Mouse (Mus musculus): Measurements from ENCODE around the gene a.
"Not testable (repeated sequence)": the region's sequence is repeated elsewhere in the genome, so short reads cannot be mapped to it uniquely, and the experiment has no call there.

Gene a

DNA sequence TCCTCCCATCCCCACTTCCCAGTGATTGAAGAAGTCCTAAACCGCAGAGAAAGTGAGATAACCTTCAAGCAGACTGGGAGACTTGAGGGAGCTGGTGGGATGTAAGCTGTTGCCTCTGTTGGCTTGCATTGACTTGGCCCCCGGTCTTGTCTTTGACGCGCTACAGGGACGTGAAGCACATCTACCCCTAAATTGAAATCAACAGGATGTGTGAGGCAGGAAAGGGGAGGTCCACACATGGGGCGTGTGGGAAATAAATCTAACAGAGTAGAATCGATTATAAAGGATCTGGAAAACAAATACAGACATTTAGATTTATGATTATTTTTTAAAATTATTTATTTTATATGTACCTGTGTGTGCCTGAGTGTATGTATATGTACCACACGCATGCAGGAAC is 200.2 kb downstream of the a start:
- ATAC-seq (ENCODE audit: low TSS enrichment) = no peak

DNA sequence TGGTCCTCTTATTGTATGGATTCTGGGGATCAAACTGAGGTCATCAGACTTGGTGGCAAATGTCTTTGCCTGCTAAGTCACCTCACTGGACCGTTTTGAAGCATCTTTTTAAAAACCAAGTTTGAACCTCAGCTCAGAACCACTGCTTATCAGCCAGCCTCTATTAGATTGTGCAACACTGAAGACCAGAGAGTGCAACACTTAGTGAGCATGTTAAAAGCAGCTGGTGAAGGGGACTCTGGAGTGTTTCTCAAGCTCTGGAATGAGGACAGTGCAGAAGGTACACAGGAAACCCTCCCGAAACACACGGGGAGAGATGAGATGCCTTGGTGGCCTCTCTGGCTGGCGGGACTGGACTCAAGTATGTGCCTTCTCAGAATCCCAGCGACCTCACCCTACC is 200.9 kb downstream of the a start:
- no peak for ATAC-seq (ENCODE audit: low TSS enrichment)

DNA sequence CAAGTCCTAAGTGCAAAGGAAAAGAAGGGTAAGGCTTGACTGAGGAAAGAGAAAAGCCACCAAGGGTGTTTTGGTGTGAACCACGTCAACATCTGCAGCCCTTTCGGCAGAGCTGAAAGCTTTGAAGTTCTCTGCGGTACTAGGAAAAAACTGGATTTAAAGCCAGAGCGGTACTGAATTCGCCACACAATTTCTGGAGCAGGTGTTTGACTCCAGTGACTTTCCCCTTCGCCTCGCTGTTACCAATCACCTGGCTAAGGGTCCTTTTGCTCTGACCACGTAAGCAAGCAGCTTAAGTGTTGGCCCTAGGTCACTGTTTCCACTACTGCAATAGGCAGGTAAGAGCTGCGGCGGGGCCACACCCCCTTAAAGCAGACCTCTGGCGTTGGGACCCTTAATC is 214.3 kb downstream of the a start:
- no peak for ATAC-seq (ENCODE audit: low TSS enrichment)

DNA sequence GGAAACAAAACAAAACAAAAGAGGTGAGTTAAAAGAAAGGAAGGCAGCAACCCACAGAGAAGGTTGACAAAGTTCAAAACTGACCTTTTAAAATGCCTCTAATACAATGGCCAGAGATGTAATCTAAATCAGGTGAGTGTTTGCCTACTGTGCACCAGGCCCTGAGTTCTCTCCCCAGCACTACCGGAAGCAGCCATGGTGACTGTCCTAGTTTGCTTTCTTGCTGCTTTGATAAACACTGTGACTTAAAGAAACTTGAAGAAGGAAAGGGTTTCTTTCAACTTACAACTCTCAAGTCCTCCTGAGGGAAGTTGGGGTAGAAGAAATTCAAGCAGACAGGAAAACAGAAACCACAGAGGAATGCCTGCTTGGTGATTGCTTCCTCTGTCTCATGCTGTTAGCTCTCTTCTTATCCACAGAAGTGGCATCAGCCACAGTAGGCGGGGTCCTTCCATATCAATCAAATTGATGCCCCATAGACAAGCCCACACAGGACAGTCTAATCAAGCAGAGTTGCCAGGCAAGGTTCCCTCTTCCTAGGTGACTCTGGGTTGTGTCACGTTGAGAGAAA is 220.0 kb downstream of the a start:
- ATAC-seq (ENCODE audit: low TSS enrichment) = no peak

DNA sequence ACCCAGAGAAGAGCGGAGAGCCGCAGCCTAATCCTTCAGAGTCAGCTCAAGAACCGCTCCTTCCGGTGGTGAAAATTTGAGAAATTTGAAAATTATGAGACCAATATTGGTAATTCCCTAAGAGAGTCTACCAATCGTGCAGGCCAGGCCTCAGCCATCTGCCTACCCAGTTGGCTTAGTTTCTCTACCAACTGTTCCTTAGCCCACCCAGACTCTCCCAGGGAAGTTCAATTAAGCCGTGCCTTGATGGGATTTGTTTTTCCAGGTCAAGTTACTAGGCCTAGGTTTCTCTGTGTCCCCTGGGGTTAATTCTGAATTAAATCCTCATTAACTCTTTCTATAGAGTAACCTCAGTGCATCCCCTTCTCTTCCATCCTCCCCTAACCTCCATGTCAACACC is 221.8 kb downstream of the a start:
- no peak for ATAC-seq (ENCODE audit: low TSS enrichment)

DNA sequence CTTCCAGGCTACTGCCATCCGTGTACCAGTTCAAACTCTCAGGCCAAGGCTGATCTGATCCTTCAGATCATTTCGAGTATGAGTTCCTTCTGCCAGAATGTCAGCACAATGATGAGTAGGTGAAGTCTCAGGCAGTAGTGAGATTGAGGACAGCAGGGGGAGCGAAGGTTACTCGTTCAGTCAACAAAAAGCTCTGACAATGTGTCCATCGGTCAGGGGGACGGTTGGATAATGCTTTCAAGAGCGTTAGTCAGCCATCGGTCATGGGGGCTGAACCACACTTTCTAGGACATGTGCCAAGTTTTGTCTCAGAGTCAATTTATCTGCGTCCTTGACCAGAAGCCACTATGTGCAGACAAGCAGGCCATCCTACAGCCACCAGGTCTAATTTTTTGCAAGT is 225.5 kb downstream of the a start:
- not testable (repeated sequence) for ATAC-seq (ENCODE audit: low TSS enrichment)

DNA sequence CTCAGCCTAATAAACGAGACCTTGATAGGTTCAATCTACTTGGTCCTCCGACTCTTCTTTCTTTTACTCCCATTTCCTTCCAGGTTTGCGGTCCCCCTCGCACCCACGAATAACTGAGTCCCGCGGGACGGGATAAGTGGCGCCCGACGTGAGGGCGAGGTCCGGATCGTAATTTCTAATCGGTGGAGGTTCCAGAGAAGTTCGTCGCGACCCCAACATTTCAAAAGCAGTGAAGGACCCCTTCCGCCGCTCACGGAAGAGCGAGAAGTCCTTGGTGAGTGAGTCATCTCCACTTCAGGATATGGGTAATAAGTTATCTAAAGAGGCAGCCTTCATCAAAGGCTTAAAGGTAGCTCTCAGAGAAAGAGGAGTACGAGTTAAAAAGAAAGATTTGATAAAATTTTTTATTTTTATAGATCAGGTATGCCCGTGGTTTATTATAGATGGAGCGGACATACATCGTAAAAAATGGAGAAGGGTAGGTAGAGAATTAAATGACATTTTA is 227.1 kb downstream of the a start, which contains the start of gene Gm14226:
Gene Gm14226, plus strand, starts transcription at position 16 of the 505 bp plus-strand sequence.
- not testable (repeated sequence) for ATAC-seq (ENCODE audit: low TSS enrichment)

DNA sequence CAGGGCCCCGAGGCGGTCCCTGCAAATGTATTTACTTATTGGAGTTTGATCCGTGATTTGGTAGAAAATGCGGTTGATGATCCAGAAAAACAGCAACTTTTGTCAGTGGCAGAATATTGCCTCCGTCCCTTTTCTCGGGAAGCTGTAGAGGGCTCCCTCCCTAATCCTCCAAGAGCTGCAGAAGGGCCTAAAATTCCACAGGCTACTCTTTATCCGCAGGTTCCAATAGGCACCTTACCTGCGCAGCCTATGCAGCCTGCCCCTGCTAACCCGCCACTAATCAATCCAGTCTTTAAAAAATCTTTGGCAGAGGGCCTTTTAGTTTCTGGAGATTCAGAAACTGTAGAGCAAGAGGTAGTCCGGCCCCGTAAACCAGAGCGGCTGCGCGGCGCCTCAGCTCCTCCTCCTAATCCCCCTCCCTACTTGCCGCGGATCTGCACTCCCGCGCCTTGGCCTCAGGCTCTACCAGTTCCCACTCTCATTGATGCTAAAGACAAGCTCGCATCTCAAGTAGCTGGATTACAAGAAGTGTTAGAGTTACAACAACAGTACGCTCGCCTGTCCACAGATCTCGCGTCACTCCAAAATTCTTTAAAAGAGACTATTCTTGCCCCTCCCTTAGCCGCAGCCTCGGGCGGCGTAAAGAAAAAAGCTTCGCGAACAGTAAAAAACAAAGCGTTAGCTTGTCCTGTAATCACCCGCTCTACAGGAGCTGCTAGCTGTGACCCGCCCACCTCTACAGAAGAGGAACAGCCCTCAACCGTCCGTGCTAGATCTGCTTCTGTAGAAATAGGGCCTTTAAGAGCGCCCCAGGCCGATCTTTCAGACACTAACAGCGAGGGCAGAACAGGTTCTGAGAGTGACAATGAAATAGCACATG is 227.8 kb downstream of the a start:
- ATAC-seq (ENCODE audit: low TSS enrichment) = peak; percentile 94

DNA sequence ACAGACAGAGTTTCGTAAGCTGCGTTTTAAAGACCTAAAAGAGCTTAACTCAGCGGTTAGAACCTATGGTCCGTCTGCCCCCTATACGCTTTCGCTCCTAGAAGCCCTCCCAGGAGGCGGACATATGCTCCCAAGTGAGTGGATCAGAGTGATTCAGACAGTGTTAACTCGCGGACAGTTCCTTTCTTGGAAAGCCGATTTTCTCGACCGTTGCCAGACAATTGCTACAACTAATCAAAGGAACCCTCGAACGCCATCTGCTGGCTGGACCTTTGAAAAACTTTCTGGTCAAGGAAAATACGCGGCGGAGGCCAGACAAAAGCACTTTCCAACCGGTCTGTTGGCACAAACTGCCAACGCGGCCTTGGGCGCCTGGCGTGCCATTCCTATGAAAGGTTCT is 228.5 kb downstream of the a start:
- ATAC-seq (ENCODE audit: low TSS enrichment) = peak; percentile 74

DNA sequence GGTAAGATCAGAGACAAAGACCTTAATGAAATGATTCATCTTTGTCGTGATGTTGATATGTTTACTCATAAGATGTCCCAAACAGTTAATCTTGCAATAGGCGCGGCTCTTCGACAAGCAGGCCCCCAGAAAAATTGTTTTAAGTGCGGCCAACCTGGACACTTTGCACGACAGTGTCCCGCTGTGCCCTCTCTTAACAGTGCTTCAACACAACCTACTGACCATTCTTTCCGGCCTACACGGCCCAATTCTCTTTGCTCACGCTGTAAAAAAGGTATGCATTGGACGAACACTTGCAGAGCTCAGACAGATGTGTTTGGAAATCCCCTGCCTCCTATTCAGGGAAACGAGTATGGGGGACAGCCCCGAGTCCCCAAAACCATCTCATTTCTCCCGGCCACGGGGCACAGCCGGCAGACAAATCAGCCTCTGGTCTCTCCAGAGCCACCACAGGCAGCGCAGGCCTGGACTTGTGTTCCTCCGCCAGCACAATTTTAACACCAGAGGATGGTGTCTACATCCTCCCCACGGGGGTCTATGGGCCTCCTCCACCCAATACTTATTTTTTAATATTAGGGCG is 229.1 kb downstream of the a start:
- ATAC-seq (ENCODE audit: low TSS enrichment) = not testable (repeated sequence)

DNA sequence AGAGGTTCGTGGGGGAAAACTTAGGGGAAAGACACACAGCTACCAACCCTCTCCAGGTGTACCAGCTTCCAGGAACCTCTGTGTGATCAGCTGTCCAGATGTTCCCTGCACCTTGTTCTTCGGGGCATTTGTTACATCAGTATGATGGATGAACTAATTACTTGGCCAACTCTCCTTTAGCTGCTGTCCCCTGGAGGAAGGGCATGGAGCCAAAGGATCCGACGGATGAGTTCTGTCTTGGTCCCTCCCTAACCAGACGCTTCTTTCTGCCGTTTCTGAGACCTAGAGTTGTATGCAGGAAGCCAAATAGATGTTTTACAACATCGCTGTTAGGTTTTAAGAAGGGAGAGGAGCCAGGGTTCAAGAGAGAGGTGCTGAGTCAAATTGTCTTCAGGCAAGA is 239.6 kb downstream of the a start:
- no peak for ATAC-seq (ENCODE audit: low TSS enrichment)

DNA sequence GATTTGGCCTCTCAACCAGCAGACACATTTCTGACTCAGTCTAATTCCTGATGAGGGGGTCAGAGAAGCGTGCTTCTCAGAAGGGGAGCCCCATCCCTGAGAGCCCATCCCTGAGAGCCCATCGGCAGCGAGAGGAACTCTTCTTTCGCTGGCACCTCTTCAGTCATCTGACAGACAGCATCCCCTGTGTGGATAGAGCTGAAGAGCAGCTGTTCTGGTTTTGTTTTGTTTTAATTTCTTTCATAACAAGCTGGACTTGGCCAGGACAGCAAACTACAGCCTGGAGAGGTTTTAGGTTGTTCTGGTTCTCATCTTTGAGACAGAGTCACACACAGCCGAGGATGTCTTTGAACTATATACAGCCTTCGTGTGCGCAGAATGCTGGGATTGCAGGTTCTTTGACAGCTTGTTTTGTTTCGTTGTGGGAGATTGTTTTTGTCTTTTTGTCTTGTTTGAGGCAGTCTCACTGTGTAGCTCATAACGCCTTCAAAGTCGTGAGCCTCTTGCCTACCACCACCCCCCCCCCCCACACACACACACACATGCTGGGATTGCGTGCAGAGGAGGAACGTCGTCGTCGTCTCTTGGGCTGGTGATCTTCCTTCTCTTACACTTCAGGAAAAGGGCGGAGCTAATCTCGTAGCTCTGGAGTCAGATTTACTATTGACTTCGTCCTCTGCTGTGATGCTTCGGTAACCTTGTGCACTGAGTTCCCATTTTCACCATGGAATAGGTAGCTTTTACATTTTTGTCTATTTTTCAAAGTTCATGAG is 241.9 kb downstream of the a start:
- ATAC-seq (ENCODE audit: low TSS enrichment) = no peak

DNA sequence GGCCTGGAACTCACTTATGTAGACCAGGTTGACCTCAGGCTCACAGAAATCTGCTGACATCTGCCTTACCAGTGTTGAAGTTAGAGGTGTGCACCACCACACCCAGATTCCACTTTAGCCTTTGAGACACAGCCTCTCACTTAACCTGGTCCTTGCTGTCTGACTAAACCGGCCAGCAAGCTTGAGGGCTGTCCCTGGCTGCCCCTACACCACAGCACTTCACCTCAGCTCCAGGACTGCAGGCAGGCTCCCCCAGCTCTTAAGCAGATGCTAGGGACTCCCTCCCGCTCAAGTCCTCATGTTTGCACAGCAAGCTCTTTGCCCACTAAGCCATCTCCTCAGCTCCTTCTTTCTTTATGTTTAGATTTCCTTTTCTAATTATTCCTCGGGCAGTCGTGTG is 248.8 kb downstream of the a start:
- ATAC-seq (ENCODE audit: low TSS enrichment) = no peak

DNA sequence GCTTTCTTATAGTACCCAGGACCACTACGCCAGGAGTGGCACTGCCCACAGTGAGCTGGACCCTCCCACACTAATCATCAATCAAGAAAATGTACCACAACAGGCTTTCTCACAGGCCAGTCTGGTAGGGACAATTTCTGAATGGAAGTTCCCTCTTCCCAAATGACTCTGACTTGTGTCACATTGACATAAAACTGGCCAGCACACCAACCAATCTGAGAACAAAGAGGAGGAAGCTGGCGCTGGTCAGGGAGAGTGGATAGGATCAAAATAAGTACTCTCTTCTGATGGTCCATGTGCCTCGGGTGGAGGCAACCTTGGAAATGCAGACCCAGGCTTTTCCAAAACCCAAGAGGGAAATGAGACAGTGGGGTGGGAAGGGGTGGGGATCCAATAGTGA is 253.3 kb downstream of the a start:
- ATAC-seq (ENCODE audit: low TSS enrichment) = no peak

DNA sequence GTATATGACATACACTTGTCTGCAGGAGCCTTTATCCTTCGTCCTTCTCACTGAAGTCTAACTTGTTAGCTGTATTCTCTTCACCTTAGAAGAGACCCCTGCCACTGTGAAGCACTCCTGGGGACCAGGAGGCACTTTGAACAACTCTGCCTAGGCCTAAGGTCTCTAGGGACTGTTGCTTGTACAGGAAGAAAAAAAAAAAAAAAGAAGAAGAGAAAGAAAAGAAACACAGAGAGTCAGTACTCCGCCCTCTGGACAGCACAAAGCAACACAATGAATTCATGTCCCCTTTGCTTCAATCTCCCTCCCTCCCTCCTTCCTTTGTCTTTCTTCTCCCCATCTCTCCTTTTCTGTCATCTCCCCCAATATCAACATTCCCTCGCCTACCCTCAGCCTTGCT is 253.9 kb downstream of the a start:
- ATAC-seq (ENCODE audit: low TSS enrichment) = no peak

DNA sequence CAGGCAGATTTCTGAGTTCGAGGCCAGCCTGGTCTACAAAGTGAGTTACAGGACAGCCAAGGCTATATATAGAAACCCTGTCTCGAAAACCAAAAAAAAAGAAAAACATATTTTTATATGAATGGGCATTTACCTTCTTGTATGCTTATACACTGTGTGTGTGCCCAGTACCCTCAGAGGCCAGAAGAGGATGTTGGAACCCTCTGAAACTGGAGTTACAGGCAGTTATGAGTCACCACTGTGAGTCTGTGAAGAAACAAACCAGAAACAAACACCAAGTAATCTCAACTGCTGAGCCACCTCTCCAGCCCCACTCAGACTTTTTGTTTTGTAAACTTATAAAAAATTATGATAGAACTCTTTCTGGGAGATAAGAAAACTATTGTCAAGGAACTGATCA is 255.6 kb downstream of the a start:
- no peak for ATAC-seq (ENCODE audit: low TSS enrichment)

DNA sequence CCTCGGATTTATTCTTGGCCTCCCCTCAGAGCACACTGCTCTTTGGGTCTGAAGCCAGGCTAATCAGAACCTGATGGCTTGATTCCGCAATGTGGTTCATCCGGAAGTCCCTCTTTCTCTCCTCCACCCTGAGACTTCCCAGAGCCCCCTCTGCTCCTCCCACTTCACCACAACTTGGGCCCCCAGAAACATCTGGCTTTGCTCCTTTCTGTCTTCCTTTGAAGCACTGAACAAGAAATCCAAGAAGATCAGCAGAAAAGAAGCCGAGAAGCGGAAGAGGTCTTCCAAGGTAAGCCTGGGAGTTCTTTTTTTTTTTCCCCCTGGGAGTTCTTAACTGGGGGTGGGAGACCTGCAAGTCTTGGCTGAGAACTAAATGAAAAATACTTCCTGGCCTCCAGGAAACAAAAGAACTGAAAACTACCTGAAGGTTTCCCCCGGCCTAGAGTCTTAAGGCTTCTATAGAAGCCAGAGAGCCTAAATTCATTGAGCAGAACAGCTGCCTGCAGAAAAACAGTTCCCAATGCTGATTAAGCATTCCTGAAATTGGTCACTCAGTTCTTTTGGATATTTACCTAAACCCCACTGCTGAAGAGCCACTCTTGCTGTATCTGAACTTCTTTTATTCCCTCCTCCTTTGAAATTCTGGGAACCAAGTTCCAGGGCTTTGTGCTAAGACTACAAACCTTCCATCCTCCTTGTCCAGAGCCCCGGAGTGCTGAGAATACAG is 256.4 kb downstream of the a start:
- no peak for ATAC-seq (ENCODE audit: low TSS enrichment)

DNA sequence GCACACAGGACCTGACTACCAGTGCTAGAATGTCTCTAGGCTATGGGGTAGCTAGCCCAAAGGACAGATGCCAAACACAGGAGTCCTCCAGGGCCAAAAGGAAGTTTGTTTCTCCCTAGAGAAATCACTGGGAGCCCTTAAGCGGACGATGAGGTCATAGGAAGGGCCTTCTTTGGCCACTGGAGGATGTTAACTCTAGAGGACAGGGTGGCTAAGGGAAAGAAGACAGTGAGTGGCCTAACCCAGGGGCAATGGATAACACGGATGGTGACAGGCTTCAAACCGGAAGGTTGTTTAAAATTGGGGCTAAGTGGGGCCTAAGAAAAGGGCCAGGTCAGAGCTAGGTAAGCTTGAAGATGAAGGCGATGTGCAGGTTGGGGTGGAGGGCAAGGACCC is 258.9 kb downstream of the a start:
- no peak; the same call in 1 of the 2 replicates for ATAC-seq (ENCODE audit: low TSS enrichment)

DNA sequence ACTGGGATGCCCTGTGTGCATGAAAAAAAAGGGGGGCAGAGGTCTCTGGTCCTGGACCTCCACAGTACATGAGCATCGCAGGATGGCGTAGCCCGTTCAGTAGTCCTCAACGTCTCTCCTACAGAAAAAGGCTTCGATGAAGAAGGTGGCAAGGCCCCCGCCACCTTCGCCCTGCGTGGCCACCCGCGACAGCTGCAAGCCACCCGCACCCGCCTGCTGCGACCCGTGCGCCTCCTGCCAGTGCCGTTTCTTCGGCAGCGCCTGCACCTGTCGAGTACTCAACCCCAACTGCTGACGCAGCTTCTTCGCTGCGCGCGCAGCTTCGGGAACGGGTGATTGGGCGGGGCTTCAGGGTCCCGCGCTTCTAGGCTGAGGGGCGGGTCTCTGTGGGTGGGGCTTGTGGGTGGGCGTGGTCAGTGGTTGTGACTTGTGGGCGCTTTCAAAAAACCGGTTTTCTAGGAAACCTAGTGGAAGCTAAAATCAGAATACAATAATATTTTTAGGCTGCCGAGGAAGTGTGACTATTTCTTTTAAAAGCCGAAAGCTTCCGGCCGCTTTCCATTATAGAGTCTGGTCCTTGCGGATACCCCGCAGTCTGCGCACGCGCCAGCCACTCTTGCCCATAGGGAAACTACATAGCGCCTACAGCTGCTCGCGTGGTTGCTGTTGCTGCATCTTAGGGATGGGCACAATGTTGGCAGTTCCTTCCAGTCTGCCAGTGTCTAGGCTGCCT is 259.5 kb downstream of the a start:
- ATAC-seq (ENCODE audit: low TSS enrichment) = peak; percentile 94

DNA sequence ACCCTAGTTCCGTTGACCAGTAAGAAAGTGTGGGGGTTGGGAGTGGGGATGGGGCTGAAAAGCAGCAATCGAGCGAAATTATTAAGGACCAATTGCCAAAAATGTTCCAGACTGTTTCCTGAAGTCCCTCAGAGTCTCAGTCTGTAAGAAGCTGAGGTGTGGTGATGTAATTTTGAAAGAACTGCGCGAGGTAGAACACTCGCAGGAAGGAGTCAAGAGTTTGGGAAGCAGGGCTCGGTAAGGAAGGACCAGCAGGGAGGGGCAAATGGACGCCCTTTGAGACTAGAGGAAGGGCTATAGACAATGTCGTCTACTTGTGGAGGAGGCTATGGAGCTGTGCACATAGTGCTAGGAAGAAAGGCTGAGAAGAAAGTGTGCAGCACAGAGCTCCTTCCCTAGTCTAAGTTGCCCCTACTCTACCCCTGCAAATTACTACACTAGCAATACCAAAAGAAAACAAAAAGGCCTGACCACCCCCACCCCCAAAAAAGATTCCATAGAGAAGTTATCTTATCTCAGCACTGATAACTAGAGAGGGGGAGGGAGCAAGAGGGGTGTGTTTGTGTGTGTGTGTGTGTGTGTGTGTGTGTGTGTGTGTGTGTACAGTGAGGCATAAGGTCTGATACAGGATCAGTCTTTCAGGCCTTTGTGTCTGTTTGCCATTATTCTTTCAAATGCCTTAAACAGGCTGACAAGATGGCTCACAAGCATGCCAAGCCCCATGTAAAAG is 260.6 kb downstream of the a start:
- ATAC-seq (ENCODE audit: low TSS enrichment) = no peak
